Mouse (Mus musculus) liver, postnatal 0 days (tissue): ENCODE data around the gene Gm20662.

Experiments
- CTCF ChIP-seq: sonication (generic); IDR thresholded peaks from 2 replicates; pipeline ENCODE4 v1.5.1; 2016; ENCODE audit warnings: antibody characterized with exemption, low read depth
- EP300 ChIP-seq: IDR thresholded peaks from 2 replicates; pipeline ENCODE4 v1.6.1; 2016; ENCODE audit warnings: antibody characterized with exemption, low read depth, mild to moderate bottlenecking

DNA sequence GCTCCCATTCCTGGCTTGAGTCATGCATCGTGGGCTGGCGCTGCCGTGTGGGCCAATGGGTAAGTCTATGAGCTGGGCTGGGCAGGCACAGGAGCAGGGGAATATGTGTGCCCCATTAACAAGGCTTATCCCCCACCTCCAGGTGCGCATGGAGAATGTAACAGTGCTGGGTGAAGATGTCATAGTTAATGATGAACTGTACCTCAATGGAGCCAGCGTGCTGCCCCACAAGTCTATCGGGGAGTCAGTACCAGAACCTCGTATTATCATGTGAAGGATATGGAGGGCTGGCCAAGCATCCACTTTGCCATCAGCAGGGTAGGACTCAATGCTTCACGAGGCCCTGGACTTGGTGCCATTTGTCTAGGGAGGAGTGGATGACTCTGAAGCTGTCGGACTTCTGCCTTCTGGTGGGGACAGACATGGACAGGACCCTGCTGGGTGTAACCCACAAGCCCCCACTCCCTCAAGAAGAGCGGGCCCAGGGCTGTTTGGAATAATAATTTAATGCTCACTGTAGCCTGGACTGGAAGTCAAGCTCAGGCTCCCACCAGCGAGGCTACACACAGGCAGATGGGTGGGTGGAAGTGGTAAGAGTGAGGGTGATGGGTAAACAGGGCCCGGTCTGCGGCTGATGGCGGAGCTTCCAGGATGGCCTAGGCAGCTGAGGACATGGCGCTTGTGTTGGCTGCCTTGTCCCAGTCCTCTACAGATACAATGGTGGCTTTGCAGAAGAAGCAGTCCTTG, 55.2 kb downstream of the Gm20662 start:
- TF ChIP-seq CTCF (no peak), EP300 (no peak)
